Mouse (Mus musculus) forebrain, embryonic 12.5 days (tissue): Measurements from ENCODE around the gene Wdr60. TPM values are rescaled to one million over a fixed set of nuclear protein-coding genes. Genes with fewer than 3 reads are reported as not detected.

ENCODE experiments used
- ATAC-seq: fragments of 200-750 bp; cut with Nextera tagmentation; 2 replicates; pipeline ENCODE4 v1.8.0; 2017; ENCODE audit warnings: moderate TSS enrichment; ENCODE audit not compliant: low FRiP score
- H3K27ac ChIP-seq: fragments of 300-500 bp; sonication (generic); 2 replicates; pipeline ENCODE4 v1.5.1; 2016; ENCODE audit warnings: mild to moderate bottlenecking
- H3K27me3 ChIP-seq: fragments of 300-500 bp; sonication (generic); 2 replicates; pipeline ENCODE4 v1.6.1; 2016; ENCODE audit warnings: mild to moderate bottlenecking
- H3K36me3 ChIP-seq: fragments of 300-500 bp; sonication (generic); replicated peaks from 2 replicates; pipeline ENCODE4 v1.6.1; 2016; ENCODE audit warnings: mild to moderate bottlenecking
- H3K4me1 ChIP-seq: fragments of 300-500 bp; sonication (generic); 2 replicates; pipeline ENCODE4 v1.6.1; 2016
- H3K4me2 ChIP-seq: fragments of 300-500 bp; sonication (generic); 2 replicates; pipeline ENCODE4 v1.6.1; 2016; ENCODE audit warnings: mild to moderate bottlenecking, moderate library complexity
- H3K4me3 ChIP-seq: fragments of 300-500 bp; sonication (generic); replicated peaks from 2 replicates; pipeline ENCODE4 v1.5.1; 2016; ENCODE audit warnings: mild to moderate bottlenecking
- H3K9ac ChIP-seq: fragments of 300-500 bp; sonication (generic); 2 replicates; pipeline ENCODE4 v1.6.1; 2016; ENCODE audit warnings: mild to moderate bottlenecking
- H3K9me3 ChIP-seq: fragments of 300-500 bp; sonication (generic); 2 replicates; pipeline ENCODE4 v1.6.1; 2016
- WGBS: fragments of 180-500 bp; shearing (Covaris S2); methylation state at CpG from one replicate; pipeline ENCODE4 v1.1.7; 2016; 5-methylcytosine and 5-hydroxymethylcytosine counted together
- polyA plus RNA-seq: library from polyadenylated mRNA; unstranded; fragments of >200 nt; fragmentation: Nextera tagmentation; extraction: Ambion mirVana; gene quantifications from 2 replicates; pipeline ENCODE4 v1.2.1, GENCODE M21; 2016

Gene Wdr60
- polyA plus RNA-seq, 1 experiment from 2014 or later: 21.7 TPM

DNA sequence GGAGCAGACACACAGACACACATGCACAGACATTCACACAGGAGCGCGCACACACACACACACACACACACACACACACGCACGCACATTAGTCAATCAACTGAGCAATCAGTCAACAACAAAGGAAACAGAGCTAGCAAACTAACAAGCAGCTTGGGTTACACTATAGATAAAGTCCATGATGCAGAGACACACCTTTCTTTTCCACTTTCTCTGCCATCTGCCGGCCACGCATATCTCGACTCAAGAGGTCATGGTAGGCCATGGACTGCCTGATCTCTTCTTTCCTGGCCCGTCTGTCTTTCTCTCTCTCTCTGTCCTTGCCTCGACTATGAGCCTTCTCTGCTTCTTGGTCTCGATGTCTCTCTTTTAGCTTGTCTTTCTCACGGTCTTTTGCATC lies 7.2 kb downstream of the Wdr60 start:
- H3K27ac ChIP-seq: no peak overlapping the region
- WGBS: 89% methylated on average over 11 of the region's 11 CpGs
- no peak overlapping the region for H3K9ac ChIP-seq
- H3K4me2 ChIP-seq: no peak overlapping the region
- peaks cover 15% of the 10 kb centered on the region for H3K36me3 ChIP-seq
- no peaks in the 10 kb centered on the region for H3K27me3 ChIP-seq
- no peak for ATAC-seq
- no peaks in the 10 kb centered on the region for H3K9me3 ChIP-seq
- no peaks in the 10 kb centered on the region for H3K4me1 ChIP-seq
- H3K4me3 ChIP-seq: no peak overlapping the region

DNA sequence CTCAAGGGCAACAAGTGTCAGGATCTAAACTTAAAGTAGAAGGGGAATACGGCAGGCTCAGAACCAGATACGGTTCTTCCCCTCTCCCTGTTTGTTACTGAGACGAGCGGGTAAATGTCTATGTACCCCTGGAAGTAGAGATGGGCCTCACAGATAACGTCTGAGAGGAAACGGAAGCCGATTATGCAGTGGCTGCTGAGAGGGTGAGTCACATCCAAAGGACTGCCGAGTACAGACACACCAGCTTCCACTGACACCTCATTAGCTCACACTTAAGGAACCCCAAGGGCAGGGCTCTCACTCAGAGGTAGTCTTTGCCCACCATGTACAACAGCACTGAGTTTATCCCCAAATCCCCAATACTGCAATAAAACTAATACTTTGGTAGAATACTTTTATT lies 8.2 kb downstream of the Wdr60 start:
- Histone ChIP-seq H3K4me3 (no peak overlapping the region), H3K4me2 (no peak overlapping the region), H3K27ac (no peak overlapping the region), H3K36me3 (peaks cover 15% of the 10 kb centered on the region), H3K4me1 (no peaks in the 10 kb centered on the region), H3K9me3 (no peaks in the 10 kb centered on the region), H3K27me3 (no peaks in the 10 kb centered on the region), H3K9ac (no peak overlapping the region)
- 81% methylated on average over 8 of the region's 8 CpGs for WGBS
- no peak for ATAC-seq

GRCm38 (mm10) chr12:116244601-116245000 lies 18.2 kb downstream of the Wdr60 start:
- no peak for ATAC-seq
- H3K27me3 ChIP-seq: no peaks in the 10 kb centered on the region
- H3K4me3 ChIP-seq: no peak overlapping the region
- WGBS: 73% methylated on average over 1 of the region's 1 CpGs
- H3K4me1 ChIP-seq: no peaks in the 10 kb centered on the region
- no peak overlapping the region for H3K9ac ChIP-seq
- no peak overlapping the region for H3K27ac ChIP-seq
- H3K36me3 ChIP-seq: peaks cover 28% of the 10 kb centered on the region
- H3K9me3 ChIP-seq: no peaks in the 10 kb centered on the region
- H3K4me2 ChIP-seq: no peak overlapping the region

GRCm38 (mm10) chr12:116238803-116239202 lies 24.0 kb downstream of the Wdr60 start:
- Histone ChIP-seq H3K36me3 (peaks cover 5% of the 10 kb centered on the region; the same call in 1 of the 2 replicates), H3K27ac (no peak overlapping the region), H3K9ac (no peak overlapping the region), H3K4me1 (no peaks in the 10 kb centered on the region), H3K4me3 (no peak overlapping the region), H3K4me2 (no peak overlapping the region), H3K9me3 (no peaks in the 10 kb centered on the region), H3K27me3 (no peaks in the 10 kb centered on the region)
- 85% methylated on average over 3 of the region's 3 CpGs for WGBS
- no peak for ATAC-seq

DNA sequence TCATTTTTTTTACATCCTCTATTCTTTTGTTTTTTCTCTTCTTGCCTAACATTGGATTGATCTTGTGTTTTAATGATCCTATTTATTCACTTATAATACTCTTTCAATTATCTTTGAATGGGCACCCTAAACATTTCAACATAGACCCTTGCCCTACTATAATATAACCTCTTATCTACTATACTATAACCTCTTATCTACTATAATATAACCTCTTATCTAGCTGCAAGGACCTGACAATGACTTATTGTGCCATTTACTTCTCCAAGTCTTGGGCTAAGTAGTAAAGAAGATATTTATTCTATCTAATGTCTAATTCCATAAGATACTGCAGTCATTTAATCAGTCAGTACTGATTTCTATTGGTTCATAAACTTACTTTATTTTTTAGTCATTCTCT lies 24.5 kb downstream of the Wdr60 start:
- Histone ChIP-seq H3K9me3 (no peaks in the 10 kb centered on the region), H3K4me3 (no peak overlapping the region), H3K4me2 (no peak overlapping the region), H3K36me3 (peaks cover 5% of the 10 kb centered on the region; the same call in 1 of the 2 replicates), H3K27ac (no peak overlapping the region), H3K27me3 (no peaks in the 10 kb centered on the region), H3K4me1 (no peaks in the 10 kb centered on the region), H3K9ac (no peak overlapping the region)
- no peak for ATAC-seq

- Histone ChIP-seq H3K36me3 (peaks cover 5% of the 10 kb centered on the region; the same call in 1 of the 2 replicates), H3K4me3 (no peak overlapping the region), H3K27ac (no peak overlapping the region), H3K4me2 (no peak overlapping the region), H3K9ac (no peak overlapping the region), H3K4me1 (no peaks in the 10 kb centered on the region), H3K9me3 (no peaks in the 10 kb centered on the region), H3K27me3 (no peaks in the 10 kb centered on the region)
- no peak for ATAC-seq
- WGBS: 93% methylated on average over 3 of the region's 3 CpGs
These were observed 26.2 kb downstream of the Wdr60 start for GRCm38 (mm10) chr12:116236658-116237057.

GRCm38 (mm10) chr12:116235356-116235755 lies 27.5 kb downstream of the Wdr60 start:
- H3K27ac ChIP-seq: no peak overlapping the region
- 0 out of 2 replicates have a peak, but pooled peaks cover 2% of the 10 kb centered on the region for H3K36me3 ChIP-seq
- no peaks in the 10 kb centered on the region for H3K4me1 ChIP-seq
- H3K4me3 ChIP-seq: no peak overlapping the region
- H3K4me2 ChIP-seq: no peak overlapping the region
- WGBS: 86% methylated on average over 4 of the region's 4 CpGs
- no peak overlapping the region for H3K9ac ChIP-seq
- no peak for ATAC-seq
- H3K27me3 ChIP-seq: no peaks in the 10 kb centered on the region
- no peaks in the 10 kb centered on the region for H3K9me3 ChIP-seq

- H3K4me1 ChIP-seq: no peaks in the 10 kb centered on the region
- 77% methylated on average over 1 of the region's 1 CpGs for WGBS
- no peak for ATAC-seq
- 0 out of 2 replicates have a peak, but pooled peaks cover 5% of the 10 kb centered on the region for H3K36me3 ChIP-seq
- H3K27ac ChIP-seq: no peak overlapping the region
- H3K4me2 ChIP-seq: no peak overlapping the region
- no peak overlapping the region for H3K4me3 ChIP-seq
- H3K27me3 ChIP-seq: no peaks in the 10 kb centered on the region
- no peak overlapping the region for H3K9ac ChIP-seq
- H3K9me3 ChIP-seq: no peaks in the 10 kb centered on the region
These were observed 30.8 kb downstream of the Wdr60 start for GRCm38 (mm10) chr12:116232061-116232460.

- no peak overlapping the region for H3K4me2 ChIP-seq
- H3K4me1 ChIP-seq: no peaks in the 10 kb centered on the region
- no peak overlapping the region for H3K27ac ChIP-seq
- no peaks in the 10 kb centered on the region for H3K9me3 ChIP-seq
- H3K27me3 ChIP-seq: no peaks in the 10 kb centered on the region
- H3K9ac ChIP-seq: no peak overlapping the region
- no peak overlapping the region for H3K4me3 ChIP-seq
- H3K36me3 ChIP-seq: 0 out of 2 replicates have a peak, but pooled peaks cover 5% of the 10 kb centered on the region
- 87% methylated on average over 12 of the region's 12 CpGs for WGBS
- ATAC-seq: no peak
These were observed 31.2 kb downstream of the Wdr60 start for GRCm38 (mm10) chr12:116231612-116232011.

DNA sequence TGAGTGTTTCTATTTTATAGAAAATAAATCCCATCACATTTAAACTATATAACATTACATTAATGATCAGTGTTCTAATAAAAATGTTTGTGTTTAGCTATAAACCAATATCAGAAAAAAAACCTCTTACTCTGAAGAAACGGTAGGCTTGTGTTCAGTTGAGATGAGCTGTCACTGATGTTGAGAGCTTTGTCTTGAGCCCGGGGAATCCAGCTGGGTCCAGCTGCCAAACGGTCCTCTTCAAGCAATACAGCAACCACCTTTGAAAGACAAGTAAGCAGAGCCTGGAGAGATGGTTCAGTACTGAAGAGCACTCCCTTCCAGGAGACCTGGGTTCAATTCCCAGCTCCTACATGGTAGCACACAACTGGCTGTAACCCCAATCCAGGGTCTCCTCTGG lies 33.4 kb downstream of the Wdr60 start:
- Histone ChIP-seq H3K4me2 (no peak overlapping the region), H3K27ac (no peak overlapping the region), H3K9me3 (no peaks in the 10 kb centered on the region), H3K4me1 (no peaks in the 10 kb centered on the region), H3K27me3 (no peaks in the 10 kb centered on the region), H3K9ac (no peak overlapping the region), H3K36me3 (peaks cover 17% of the 10 kb centered on the region), H3K4me3 (no peak overlapping the region)
- ATAC-seq: no peak
- WGBS: 78% methylated on average over 3 of the region's 3 CpGs

GRCm38 (mm10) chr12:116226289-116227057 lies 36.3 kb downstream of the Wdr60 start:
- no peak for ATAC-seq
- Histone ChIP-seq H3K9me3 (no peaks in the 10 kb centered on the region), H3K36me3 (peaks cover 20% of the 10 kb centered on the region), H3K4me1 (no peaks in the 10 kb centered on the region), H3K27ac (no peak overlapping the region), H3K4me2 (no peak overlapping the region), H3K27me3 (no peaks in the 10 kb centered on the region), H3K9ac (no peak overlapping the region), H3K4me3 (no peak overlapping the region)
- WGBS: 90% methylated on average over 10 of the region's 10 CpGs

DNA sequence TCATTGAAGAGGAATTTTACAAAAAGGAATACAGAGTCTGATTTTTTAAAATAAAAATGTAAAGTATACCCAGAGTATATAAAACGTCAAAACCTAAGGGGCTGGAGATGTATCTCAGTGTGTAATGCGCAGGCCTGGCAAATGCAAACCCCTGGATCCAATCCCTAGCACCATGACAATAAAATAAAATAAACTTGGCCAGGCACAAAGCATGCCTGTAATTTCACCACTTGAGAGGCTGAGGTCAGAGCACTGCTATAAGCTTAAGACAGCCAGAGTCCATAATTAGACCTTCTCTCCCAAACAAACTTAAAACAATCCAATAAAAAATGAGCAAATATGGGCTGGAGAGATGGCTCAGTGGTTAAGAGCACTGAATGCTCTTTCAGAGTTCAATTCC lies 39.7 kb downstream of the Wdr60 start:
- Histone ChIP-seq H3K27ac (no peak overlapping the region), H3K9me3 (no peaks in the 10 kb centered on the region), H3K9ac (no peak overlapping the region), H3K4me2 (no peak overlapping the region), H3K27me3 (no peaks in the 10 kb centered on the region), H3K36me3 (peaks cover 20% of the 10 kb centered on the region), H3K4me1 (no peaks in the 10 kb centered on the region), H3K4me3 (no peak overlapping the region)
- ATAC-seq: no peak
- 96% methylated on average over 2 of the region's 2 CpGs for WGBS

DNA sequence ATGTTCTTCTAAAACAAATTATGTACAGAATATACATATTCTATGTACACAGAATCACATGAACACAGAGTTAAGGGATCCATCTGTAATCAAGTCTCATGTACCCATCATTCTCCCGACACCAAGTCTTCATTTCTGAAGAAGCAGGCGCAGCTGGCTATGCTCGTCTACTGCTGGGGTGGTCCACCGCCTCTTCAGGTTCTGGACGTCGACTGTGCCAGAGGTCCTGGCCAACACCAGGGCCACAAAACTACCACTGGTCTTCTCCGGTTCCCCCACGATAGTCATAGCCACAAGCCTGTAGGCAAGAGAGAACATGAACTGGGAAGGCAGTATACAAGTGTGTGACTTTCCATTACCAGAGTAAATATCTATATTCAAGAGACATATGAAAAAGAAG lies 55.3 kb downstream of the Wdr60 start:
- no peak overlapping the region for H3K4me2 ChIP-seq
- H3K9ac ChIP-seq: no peak overlapping the region
- H3K9me3 ChIP-seq: 0 out of 2 replicates have a peak, but pooled peaks cover 6% of the 10 kb centered on the region
- no peak overlapping the region for H3K4me3 ChIP-seq
- no peak overlapping the region for H3K27ac ChIP-seq
- no peaks in the 10 kb centered on the region for H3K27me3 ChIP-seq
- ATAC-seq: no peak
- peaks cover 19% of the 10 kb centered on the region for H3K36me3 ChIP-seq
- 94% methylated on average over 8 of the region's 8 CpGs for WGBS
- H3K4me1 ChIP-seq: peaks cover 2% of the 10 kb centered on the region; the same call in 1 of the 2 replicates
